Mouse (Mus musculus): Measurements from ENCODE around the gene Rps6kl1. TPM values are rescaled to one million over a fixed set of nuclear protein-coding genes. Genes with fewer than 3 reads are reported as not detected.

The Rps6kl1 gene
- polyA plus RNA-seq, 1 experiment from 2014 or later = 1.1 TPM

DNA sequence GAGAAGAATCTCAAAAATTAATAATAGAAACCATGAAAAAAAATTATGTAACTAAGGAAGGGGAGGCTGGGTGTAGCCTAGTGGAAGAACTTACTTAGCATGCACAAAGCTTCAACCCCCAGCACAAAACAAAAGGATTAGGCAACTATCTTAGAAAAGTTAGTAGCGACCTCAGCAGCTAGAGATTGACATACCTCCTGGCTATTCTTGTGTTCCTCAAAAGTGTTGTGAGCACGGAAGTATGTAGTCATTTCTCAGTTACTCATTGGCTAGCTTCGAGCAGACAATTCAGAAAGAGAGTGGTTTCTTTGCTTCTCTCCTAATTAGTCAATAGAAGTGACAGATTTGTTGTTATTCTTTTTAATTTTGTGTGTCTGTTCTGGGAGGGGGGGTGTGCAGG lies 42.4 kb downstream of the Rps6kl1 start:
- WGBS = 60% methylated on average over 3 of the region's 3 CpGs
- no peak for ATAC-seq (replicated peaks; ENCODE audit: low FRiP score, low read depth)

DNA sequence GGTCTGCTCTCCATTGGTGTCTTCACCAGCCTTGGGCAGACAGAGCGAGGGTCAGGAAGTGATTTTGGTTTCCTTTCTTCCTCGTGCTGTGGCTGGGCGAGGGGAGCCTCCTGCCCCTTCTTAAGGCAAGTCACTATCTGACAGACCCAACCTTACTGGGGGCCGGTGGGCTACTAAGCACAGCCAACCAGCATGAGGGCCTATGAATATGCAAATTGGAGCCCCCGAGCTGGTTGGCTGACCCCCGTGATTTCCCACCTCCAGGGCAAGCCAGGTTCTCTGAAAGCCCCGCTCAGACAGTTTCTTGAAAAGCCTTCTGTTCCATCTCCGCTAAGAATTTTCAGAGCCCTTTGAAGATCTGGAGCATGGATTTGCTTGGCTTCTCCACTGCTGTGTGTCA lies 44.8 kb downstream of the Rps6kl1 start:
- ATAC-seq (replicated peaks; ENCODE audit: low FRiP score, low read depth) (no peak), DNase-seq (ENCODE audit: low spot score) (no peak)
- H3K4me3 ChIP-seq (replicated peaks; ENCODE audit: low read depth, low read length) = no peak overlapping the region
- peak overlapping the region; percentile 44; the same call in 1 of the 2 replicates for H3K9ac ChIP-seq (ENCODE audit: low read depth, low read length)
- WGBS = 9% methylated on average over 8 of the region's 8 CpGs
- no peaks in the 10 kb centered on the region for H3K9me3 ChIP-seq (replicated peaks; ENCODE audit: low read length)
- no peak overlapping the region for H3K27ac ChIP-seq
- H3K36me3 ChIP-seq (ENCODE audit: insufficient read depth, low read length) = no peaks in the 10 kb centered on the region
- TF ChIP-seq CTCF (IDR thresholded peaks at IDR 0.05; ENCODE audit: low read depth) = no peak
- H3K4me2 ChIP-seq (ENCODE audit: low read length) = peak overlapping the region; percentile 43
- H3K4me1 ChIP-seq (replicated peaks; ENCODE audit: insufficient read depth, low read length) = peaks cover 13% of the 10 kb centered on the region
- no peaks in the 10 kb centered on the region for H3K27me3 ChIP-seq (ENCODE audit: insufficient read depth, low read length)

More for the DNA sequence above, 42.4 kb downstream of the Rps6kl1 start:
- Histone ChIP-seq H3K36me3 (ENCODE audit: insufficient read depth, low read length) (0 out of 2 replicates have a peak, but pooled peaks cover 5% of the 10 kb centered on the region), H3K27ac (no peak overlapping the region), H3K27me3 (ENCODE audit: insufficient read depth, low read length) (no peaks in the 10 kb centered on the region), H3K9me3 (replicated peaks; ENCODE audit: low read length) (no peaks in the 10 kb centered on the region), H3K4me3 (replicated peaks; ENCODE audit: low read depth, low read length) (no peak overlapping the region), H3K4me1 (replicated peaks; ENCODE audit: insufficient read depth, low read length) (peaks cover 32% of the 10 kb centered on the region), H3K4me2 (ENCODE audit: low read length) (no peak overlapping the region), H3K9ac (ENCODE audit: low read depth, low read length) (no peak overlapping the region)
- no peak for DNase-seq (ENCODE audit: low spot score)
- no peak for TF ChIP-seq CTCF (IDR thresholded peaks at IDR 0.05; ENCODE audit: low read depth)

DNA sequence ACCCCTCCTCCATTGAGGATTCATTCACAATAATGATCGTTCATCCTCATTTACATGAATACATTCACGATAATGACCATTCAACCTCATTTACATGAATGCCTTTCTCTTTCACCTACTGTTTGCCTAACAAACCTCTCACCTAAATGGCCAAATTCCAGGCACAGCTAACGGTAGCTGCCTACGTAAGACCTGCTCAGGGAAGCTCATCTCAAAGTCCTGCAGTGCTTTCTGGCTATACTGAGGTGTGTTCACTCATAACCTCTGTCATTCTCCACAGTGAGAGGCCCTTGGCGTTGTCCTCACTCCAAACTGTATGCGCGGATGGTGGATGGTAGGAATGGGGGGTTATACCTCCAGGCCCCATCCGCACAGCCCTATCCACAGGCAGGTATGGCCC lies 46.3 kb downstream of the Rps6kl1 start:
- H3K9me3 ChIP-seq (replicated peaks; ENCODE audit: low read length) = no peaks in the 10 kb centered on the region
- DNase-seq (ENCODE audit: low spot score) (no peak), ATAC-seq (replicated peaks; ENCODE audit: low FRiP score, low read depth) (no peak)
- no peak overlapping the region for H3K4me2 ChIP-seq (ENCODE audit: low read length)
- H3K27ac ChIP-seq = no peak overlapping the region
- WGBS = 81% methylated on average over 8 of the region's 8 CpGs
- no peak for TF ChIP-seq CTCF (IDR thresholded peaks at IDR 0.05; ENCODE audit: low read depth)
- no peak overlapping the region for H3K4me3 ChIP-seq (replicated peaks; ENCODE audit: low read depth, low read length)
- H3K36me3 ChIP-seq (ENCODE audit: insufficient read depth, low read length) = no peaks in the 10 kb centered on the region
- no peak overlapping the region for H3K9ac ChIP-seq (ENCODE audit: low read depth, low read length)
- H3K4me1 ChIP-seq (replicated peaks; ENCODE audit: insufficient read depth, low read length) = peaks cover 9% of the 10 kb centered on the region
- no peaks in the 10 kb centered on the region for H3K27me3 ChIP-seq (ENCODE audit: insufficient read depth, low read length)

DNA sequence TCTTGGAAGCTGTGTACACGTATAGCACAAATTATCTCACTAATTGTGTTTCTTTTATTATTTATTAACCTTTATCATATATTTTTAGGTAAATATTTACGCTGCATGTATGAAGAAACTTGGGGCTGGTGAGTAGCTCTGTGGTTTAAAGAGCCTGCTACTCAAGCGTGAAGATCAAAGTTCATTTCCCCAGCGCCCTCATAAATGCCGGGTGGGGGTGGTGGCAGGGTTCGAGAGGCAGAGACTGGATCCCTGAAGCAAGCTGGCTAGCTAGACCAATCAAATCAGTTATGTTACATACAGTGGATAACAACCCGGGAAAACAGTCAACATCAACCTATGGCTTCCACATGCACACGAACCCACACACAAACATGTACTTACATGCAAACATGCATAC lies 48.0 kb downstream of the Rps6kl1 start:
- Histone ChIP-seq H3K27me3 (ENCODE audit: insufficient read depth, low read length) (no peaks in the 10 kb centered on the region), H3K4me3 (replicated peaks; ENCODE audit: low read depth, low read length) (no peak overlapping the region), H3K36me3 (ENCODE audit: insufficient read depth, low read length) (no peaks in the 10 kb centered on the region), H3K4me1 (replicated peaks; ENCODE audit: insufficient read depth, low read length) (peaks cover 3% of the 10 kb centered on the region; the same call in 1 of the 2 replicates), H3K9me3 (replicated peaks; ENCODE audit: low read length) (no peaks in the 10 kb centered on the region), H3K27ac (no peak overlapping the region), H3K9ac (ENCODE audit: low read depth, low read length) (no peak overlapping the region), H3K4me2 (ENCODE audit: low read length) (no peak overlapping the region)
- no peak for ATAC-seq (replicated peaks; ENCODE audit: low FRiP score, low read depth)
- WGBS = 49% methylated on average over 8 of the region's 8 CpGs
- no peak for TF ChIP-seq CTCF (IDR thresholded peaks at IDR 0.05; ENCODE audit: low read depth)
- DNase-seq (ENCODE audit: low spot score) = no peak

DNA sequence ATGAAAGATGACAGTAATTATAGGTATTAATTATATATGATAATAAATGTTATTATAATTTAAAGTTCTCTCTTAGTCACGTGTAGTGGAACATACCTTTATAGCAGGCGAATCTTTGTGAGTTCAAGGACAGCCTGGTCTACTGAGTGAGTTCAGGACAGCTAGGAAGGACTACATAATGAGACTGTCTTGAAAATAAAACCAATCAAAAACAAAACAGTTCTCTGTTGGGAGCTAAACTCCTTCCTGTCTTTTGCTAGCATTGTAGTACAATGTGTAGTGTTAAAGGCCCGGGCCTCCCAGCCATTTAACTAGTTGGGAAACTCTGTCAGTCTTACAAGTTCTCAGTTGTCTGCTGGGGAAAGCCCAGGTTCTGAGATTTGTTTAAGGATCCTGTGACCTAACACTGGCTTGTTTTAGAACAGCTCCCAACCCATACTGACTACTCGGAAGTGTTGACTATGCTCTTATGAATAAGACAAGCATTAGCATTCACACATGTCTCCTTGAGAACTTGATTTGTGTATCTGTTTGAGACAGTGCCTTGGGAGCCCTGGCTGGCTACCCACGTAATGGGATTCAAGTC lies 49.5 kb downstream of the Rps6kl1 start:
- Histone ChIP-seq H3K4me2 (ENCODE audit: low read length) (no peak overlapping the region), H3K4me1 (replicated peaks; ENCODE audit: insufficient read depth, low read length) (peaks cover 3% of the 10 kb centered on the region; the same call in 1 of the 2 replicates), H3K9ac (ENCODE audit: low read depth, low read length) (no peak overlapping the region), H3K27me3 (ENCODE audit: insufficient read depth, low read length) (no peaks in the 10 kb centered on the region), H3K9me3 (replicated peaks; ENCODE audit: low read length) (no peaks in the 10 kb centered on the region), H3K4me3 (replicated peaks; ENCODE audit: low read depth, low read length) (no peak overlapping the region), H3K27ac (no peak overlapping the region), H3K36me3 (ENCODE audit: insufficient read depth, low read length) (no peaks in the 10 kb centered on the region)
- ATAC-seq (replicated peaks; ENCODE audit: low FRiP score, low read depth) = no peak
- 84% methylated on average over 5 of the region's 5 CpGs for WGBS
- no peak for TF ChIP-seq CTCF (IDR thresholded peaks at IDR 0.05; ENCODE audit: low read depth)
- no peak for DNase-seq (ENCODE audit: low spot score)

DNA sequence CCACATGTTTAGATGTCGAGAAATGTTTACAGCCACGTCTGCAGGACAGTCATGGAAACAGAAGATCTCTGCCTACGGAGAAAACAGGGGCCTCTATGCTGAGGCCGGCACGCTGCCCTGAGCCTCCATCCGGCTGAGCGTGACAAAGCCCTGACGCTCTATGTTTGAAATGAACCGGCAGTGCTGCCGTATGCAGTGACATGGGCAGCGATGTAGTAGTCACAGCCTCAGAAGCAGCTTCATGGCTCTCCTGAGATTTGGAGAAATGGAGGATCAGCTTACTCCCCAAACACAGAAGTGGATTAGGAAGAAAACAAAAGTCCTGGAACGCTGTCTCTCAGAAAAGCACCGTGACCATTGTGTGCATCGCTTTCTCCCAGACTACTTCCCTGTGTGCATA lies 50.1 kb downstream of the Rps6kl1 start:
- peak overlapping the region; percentile 21; the same call in 1 of the 2 replicates for H3K4me2 ChIP-seq (ENCODE audit: low read length)
- H3K27ac ChIP-seq = no peak overlapping the region
- 0 out of 2 replicates have a peak overlapping the region, but pooled peaks have one; percentile 31 for H3K9ac ChIP-seq (ENCODE audit: low read depth, low read length)
- DNase-seq (ENCODE audit: low spot score) (peak; percentile 36), ATAC-seq (replicated peaks; ENCODE audit: low FRiP score, low read depth) (no peak)
- no peaks in the 10 kb centered on the region; the same call in 1 of the 2 replicates for H3K4me1 ChIP-seq (replicated peaks; ENCODE audit: insufficient read depth, low read length)
- no peaks in the 10 kb centered on the region for H3K9me3 ChIP-seq (replicated peaks; ENCODE audit: low read length)
- no peak for TF ChIP-seq CTCF (IDR thresholded peaks at IDR 0.05; ENCODE audit: low read depth)
- WGBS = 18% methylated on average over 14 of the region's 14 CpGs
- no peaks in the 10 kb centered on the region for H3K27me3 ChIP-seq (ENCODE audit: insufficient read depth, low read length)
- H3K36me3 ChIP-seq (ENCODE audit: insufficient read depth, low read length) = no peaks in the 10 kb centered on the region
- H3K4me3 ChIP-seq (replicated peaks; ENCODE audit: low read depth, low read length) = no peak overlapping the region

DNA sequence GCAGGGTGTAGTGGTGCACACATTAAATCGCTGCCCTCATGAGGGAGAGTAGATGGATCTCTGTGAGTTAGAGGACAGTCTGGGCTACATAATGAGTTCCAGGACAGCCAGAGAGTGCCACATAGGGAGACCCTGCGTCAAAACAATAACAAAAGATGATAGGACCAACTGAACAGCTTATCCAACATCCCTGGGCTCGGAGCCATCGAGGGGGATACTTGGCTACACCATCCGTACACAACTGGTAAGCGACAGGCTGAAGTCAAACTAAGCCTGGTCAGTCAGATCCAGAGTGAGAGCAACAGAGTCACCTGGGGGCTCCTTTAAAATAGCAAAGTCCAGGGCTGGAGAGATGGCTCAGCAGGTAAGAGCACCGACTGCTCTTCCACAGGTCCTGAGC lies 55.2 kb downstream of the Rps6kl1 start:
- no peak for TF ChIP-seq CTCF (IDR thresholded peaks at IDR 0.05; ENCODE audit: low read depth)
- H3K9ac ChIP-seq (ENCODE audit: low read depth, low read length) = no peak overlapping the region
- no peak overlapping the region for H3K4me3 ChIP-seq (replicated peaks; ENCODE audit: low read depth, low read length)
- H3K4me2 ChIP-seq (ENCODE audit: low read length) = no peak overlapping the region
- DNase-seq (ENCODE audit: low spot score) = no peak
- no peaks in the 10 kb centered on the region for H3K27me3 ChIP-seq (ENCODE audit: insufficient read depth, low read length)
- 82% methylated on average over 7 of the region's 7 CpGs for WGBS
- no peak overlapping the region for H3K27ac ChIP-seq
- ATAC-seq (replicated peaks; ENCODE audit: low FRiP score, low read depth) = no peak
- H3K9me3 ChIP-seq (replicated peaks; ENCODE audit: low read length) = no peaks in the 10 kb centered on the region
- H3K4me1 ChIP-seq (replicated peaks; ENCODE audit: insufficient read depth, low read length) = peaks cover 3% of the 10 kb centered on the region; the same call in 1 of the 2 replicates
- H3K36me3 ChIP-seq (ENCODE audit: insufficient read depth, low read length) = no peaks in the 10 kb centered on the region

Data from kidney, postnatal 0 days (tissue).